Mouse (Mus musculus): ENCODE results near the gene Gpx4.

The Gpx4 gene

DNA sequence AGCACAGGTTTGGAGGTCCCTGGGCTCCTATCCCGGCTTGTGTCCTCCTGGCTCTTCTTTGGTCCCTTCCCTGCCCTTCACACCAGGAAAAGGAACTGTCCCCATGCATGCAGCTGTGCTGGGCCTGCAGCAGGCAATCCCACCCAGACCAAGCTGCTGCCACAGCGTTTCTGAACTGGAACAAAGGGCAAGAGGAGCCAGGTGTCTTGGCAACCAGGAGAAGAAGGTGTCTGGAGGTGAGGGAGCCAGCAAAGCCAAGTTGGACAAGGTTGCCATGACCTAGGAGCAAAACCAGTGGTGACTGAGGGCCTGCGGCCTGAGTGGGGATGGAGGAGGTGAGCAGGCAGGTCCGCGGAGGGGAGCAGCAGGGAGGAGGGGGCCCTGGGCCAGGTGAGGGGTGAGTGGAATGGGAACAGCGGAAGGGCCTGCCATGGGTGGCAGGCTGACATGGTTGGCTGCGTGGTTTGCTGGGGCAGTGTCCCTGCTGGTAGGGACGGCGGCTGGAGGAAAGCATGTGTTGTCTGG is at the start of gene Gpx4:
Gene Gpx4, plus strand, starts transcription at position 126 of the 525 bp plus-strand sequence.
- DNase-seq = peak; percentile 50

DNA sequence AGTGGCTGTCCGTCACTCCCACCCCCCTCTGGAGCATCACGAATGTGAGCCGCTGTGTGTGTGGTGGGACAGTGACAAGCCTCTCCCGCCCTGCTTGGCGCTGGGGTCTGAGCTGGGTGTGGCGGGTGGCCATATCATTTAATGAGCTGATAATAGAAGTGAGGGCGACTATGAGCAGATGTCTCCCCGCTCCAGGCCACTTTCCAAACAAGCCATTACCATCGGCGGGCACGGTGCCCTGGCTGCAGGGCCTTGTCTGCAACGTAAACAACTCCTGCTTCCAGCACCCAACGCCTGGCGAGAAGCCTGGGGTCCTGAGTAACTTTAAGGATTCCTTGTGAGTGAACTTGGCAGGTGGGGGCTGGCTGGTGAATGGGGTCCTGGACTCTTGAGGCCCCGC is 49.1 kb upstream of the Gpx4 start:
- no peak for DNase-seq

DNA sequence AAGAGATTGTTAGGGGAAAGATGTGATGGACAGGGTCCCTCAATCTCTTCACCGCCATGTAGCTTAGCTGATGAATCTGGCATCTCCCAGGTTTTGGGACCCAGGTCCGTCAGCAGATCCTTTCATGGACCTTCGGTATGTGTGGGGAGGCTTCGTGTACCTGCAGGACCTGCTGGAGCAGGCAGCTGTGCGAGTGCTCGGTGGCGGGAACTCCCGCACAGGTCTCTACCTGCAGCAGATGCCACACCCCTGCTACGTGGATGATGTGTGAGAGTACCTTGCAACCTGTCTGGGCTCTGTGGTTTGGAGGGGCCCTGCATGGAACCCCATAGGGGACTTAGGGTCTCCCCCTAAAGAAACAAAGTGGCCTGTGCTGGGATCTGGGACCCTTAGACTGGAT is 45.0 kb upstream of the Gpx4 start:
- DNase-seq = no peak

GRCm38 (mm10) chr10:80002829-80003228 is 44.1 kb upstream of the Gpx4 start:
- no peak for DNase-seq

GRCm38 (mm10) chr10:80003374-80004232 is 43.4 kb upstream of the Gpx4 start:
- DNase-seq = no peak

DNA sequence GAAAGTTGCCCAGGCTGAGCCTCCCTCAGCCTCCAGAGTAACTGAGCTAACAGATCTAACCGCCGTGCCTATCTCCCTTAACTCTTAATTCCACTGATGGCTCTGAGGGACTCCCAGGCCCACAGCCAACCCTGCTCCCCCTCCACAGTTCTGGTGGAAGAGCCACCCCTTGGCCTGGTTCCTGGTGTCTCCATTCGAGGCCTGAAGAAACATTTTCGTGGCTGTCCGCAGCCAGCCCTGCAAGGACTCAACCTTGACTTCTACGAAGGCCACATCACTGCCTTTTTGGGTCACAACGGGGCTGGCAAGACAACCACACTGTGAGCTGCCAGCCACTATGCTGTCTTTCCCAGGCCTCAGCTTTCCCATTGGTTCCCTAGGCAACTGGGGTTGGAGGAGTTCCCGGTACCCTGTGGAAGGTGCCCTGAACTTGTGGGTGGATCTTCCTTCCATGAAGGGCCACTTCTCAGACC is 42.7 kb upstream of the Gpx4 start:
- no peak for DNase-seq

- no peak for DNase-seq
Observed at GRCm38 (mm10) chr10:80011740-80012139, 35.2 kb upstream of the Gpx4 start.

GRCm38 (mm10) chr10:80013609-80014008 is 33.4 kb upstream of the Gpx4 start:
- DNase-seq = no peak

GRCm38 (mm10) chr10:80014484-80015290 is 32.3 kb upstream of the Gpx4 start:
- DNase-seq = no peak

DNA sequence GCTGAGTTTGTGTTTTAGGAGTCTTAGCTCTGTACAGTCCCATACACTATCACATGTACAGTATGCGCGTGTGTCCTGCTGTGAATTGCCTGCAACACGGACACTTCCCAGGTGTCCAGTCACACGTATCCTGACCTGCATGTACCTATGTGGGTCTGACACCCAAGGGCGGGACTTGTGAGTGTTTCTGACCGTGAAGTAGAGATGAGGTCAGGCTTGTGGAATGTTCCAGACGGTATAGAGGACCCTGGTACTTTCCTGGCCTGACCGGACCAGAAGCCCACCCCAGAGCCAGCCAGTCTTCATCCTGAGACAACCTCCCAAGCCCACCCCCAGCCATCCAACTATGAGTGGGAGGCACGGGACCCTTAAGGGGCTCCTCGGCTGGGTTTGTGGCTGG is 31.4 kb upstream of the Gpx4 start:
- no peak for DNase-seq

GRCm38 (mm10) chr10:80016511-80016910 is 30.5 kb upstream of the Gpx4 start, which contains the start of gene Arhgap45:
Gene Arhgap45 (plus strand): TSS chr10:80016653.
- DNase-seq = no peak

DNA sequence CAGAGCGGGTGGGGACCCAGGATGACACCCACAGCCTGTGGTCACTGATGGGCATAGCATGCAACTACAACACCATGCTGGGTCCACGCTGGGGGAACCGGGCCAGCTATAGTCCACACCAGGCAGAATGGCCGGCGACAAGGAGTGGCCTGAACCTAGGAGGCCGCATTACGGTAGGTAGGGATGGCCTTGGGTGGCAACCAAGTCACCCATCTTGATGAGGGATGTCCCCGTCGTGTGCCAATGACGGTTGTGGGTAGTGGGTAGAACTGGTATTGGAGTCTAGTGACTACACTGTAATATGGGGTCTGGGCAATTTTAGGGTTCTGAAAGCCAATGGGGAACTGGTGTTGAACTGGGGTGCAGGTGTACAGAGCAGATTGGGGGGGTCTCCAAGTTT is 30.0 kb upstream of the Gpx4 start:
- DNase-seq = no peak

GRCm38 (mm10) chr10:80017361-80017760 is 29.6 kb upstream of the Gpx4 start:
- DNase-seq = no peak

DNA sequence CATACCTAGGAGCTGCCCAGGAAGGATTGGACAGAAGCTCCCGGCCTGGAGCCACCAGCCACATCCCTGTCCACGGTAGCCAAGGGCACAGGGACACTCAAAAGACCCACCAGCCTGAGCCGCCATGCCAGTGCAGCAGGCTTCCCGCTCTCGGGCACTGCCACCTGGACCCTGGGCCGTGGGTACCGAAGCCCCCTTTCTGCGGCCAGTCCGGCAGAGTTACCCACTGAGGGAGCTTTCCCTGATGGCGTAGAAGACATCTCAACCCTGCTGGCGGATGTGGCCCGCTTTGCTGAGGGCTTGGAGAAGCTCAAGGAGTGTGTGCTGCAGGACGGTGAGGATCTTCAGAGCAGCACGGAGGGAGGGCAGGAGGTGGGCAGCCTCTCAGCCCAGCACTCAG is 29.2 kb upstream of the Gpx4 start:
- DNase-seq = no peak

DNA sequence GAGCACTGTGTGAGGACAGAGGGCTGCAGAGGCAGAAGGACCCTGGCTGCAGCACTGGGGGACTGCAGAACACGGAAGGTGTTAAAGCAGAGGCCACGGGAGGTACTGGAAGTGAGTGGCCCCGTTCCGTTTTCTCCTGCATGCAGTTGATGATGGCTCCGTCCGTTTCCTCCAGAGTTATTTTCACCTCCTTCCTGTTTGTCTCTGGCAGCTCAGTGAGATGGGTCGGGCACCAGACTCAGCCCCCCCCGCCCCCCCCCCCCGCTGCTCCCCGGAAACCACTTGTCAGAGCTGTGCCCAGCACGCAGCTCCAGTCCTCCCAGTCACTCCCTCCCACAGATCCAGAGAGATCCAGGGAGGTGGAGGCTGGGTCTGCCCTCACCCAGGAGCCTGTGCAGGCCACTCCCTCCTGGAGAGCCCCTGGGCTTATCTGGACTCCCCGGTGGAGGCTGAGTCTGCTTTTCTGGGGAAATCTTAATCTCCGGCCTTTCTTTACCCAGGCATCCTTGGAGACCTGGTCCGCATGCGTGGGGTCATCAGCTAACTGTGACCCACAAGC is 28.1 kb upstream of the Gpx4 start:
- peak; percentile 24 for DNase-seq

GRCm38 (mm10) chr10:80019471-80020131 is 27.4 kb upstream of the Gpx4 start:
- no peak for DNase-seq

- DNase-seq = no peak
Observed at GRCm38 (mm10) chr10:80020191-80020590, 26.8 kb upstream of the Gpx4 start.

GRCm38 (mm10) chr10:80020603-80021319 is 26.2 kb upstream of the Gpx4 start:
- no peak for DNase-seq

DNA sequence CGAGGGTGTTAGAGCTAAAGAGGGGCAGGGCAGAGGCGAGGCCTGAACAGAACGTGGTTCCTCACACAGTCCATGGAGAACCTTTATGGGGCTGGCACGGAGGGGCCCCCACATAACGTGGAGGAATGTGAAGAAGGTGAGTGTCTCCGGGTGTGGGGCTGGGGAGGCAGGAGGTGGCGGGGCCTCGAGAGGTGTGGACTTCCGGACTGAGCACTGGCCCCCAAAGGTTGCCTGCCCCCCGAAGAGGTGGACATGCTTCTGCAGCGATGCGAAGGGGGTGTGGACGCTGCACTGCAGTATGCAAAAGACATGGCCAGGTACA is 25.7 kb upstream of the Gpx4 start:
- no peak for DNase-seq

DNA sequence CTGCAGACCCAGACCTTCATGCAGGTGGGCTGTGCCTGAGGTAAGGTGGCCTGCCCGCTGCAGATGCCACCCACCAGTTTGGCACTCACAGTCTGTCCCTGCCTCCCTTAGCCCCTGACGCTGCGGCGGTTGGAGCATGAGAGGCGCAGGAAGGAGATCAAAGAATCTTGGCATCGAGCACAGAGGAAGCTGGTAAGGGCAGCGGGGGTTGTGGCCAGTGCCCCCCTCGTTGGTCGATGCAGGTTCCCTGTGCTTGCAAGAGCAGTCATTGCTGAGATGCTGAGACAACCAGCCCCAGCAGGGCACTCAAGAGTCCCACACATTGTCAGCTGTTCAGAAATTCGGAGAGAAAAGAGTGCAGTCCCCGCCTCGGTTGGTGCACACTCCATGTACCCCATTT is 24.8 kb upstream of the Gpx4 start:
- DNase-seq = no peak

- no peak for DNase-seq
Observed at GRCm38 (mm10) chr10:80022806-80023205, 24.2 kb upstream of the Gpx4 start.

GRCm38 (mm10) chr10:80023758-80024157 is 23.2 kb upstream of the Gpx4 start:
- DNase-seq = no peak
